Mouse (Mus musculus) left cerebral cortex, postnatal 10 days (tissue): ENCODE measurements around the gene Lsamp. TPM values are rescaled to one million over a fixed set of nuclear protein-coding genes. Genes with fewer than 3 reads are reported as not detected.
"Not testable (repeated sequence)": the region's sequence is repeated elsewhere in the genome, so short reads cannot be mapped to it uniquely, and the experiment has no call there.

Source experiments
- DNase-seq, 2 experiments: peaks; one replicate each; pipeline ENCODE4 v3.0.0; 2021 to 2022; ENCODE audit warnings: low spot score in 2 of 2, mixed read lengths in 1 of 2; ENCODE audit errors: extremely low spot score in 1 of 2
- intact Hi-C: fragments of 180-260 bp; cut with DNase I; formaldehyde crosslinking; loops from one replicate; pipeline ENCODE4 v1.15.1; 2025
- total RNA-seq, 2 experiments: library from RNA; stranded (reverse); gene quantifications; 2 replicates each; pipeline ENCODE4 v1.2.3; 2021

Lsamp gene
- total RNA-seq, 2 experiments from 2014 or later = 298 to 324 TPM

- peak in 1 of 2 experiments; percentile 18 for DNase-seq
- intact Hi-C loops = no loop called here
Observed at GRCm38 (mm10) chr16:40601431-40602387, 617.5 kb downstream of the Lsamp start.

GRCm38 (mm10) chr16:40607509-40607908, 623.3 kb downstream of the Lsamp start:
- intact Hi-C loops = no loop called here
- no peak for DNase-seq

GRCm38 (mm10) chr16:40616697-40617096, 632.5 kb downstream of the Lsamp start:
- intact Hi-C loops, DNase-seq: not testable (repeated sequence)

DNA sequence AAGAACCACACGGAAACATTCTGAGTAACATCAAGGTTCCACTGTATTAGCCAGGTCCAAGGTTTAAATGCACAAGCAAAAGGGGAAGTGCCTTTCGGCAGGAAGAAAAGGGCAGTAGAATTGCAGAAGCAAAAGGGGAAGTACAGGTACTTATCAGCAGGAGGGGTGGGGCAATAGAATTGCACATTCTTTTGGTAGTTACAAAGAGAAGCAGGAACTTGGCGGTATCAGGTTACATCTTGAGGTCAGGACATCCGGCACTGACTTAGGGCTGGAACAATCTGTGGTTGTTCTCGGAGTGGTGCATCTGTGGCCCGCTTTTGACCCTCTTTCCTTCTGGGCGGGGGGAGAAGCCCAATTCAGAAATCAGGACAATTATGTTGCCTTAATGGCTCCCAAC, 636.9 kb downstream of the Lsamp start:
- DNase-seq, intact Hi-C loops: not testable (repeated sequence)

GRCm38 (mm10) chr16:40627159-40627558, 643.0 kb downstream of the Lsamp start:
- no peak for DNase-seq
- intact Hi-C loops = no loop called here

DNA sequence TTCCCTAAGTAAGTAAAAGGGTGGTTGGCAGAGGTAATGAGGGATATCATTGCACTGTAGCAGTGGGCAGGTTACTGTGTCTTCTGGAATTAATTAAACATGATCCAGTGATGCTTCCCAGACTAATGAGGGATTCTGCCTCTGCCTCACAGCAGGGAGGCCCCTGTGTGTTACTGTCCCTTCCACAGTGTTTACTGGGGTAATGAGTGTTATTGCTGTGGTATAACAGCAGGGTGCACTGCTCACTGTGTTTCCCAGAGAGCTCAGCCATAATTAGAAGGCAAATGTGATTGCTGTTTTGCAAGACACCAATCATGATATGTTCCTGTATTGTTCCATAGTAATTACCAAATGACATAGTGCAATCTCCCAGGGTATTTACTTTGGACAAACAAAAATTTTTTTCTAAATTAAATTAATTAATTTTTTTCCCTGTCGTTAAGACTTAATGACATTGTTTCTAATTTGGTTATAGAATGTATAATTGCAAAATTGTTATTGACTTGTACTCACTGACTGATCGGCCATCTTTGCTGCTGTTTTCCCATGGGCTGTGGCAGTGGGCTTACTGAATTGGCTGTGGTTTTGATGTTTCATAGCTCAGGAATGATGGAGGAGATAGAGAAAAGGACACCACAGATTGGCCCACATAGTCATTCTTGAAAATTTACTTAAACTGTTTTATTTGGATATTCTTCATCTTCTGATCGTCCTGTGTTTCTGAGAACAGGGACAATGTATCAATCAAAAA, 655.6 kb downstream of the Lsamp start:
- DNase-seq = no peak
- intact Hi-C loops = no loop called here

DNA sequence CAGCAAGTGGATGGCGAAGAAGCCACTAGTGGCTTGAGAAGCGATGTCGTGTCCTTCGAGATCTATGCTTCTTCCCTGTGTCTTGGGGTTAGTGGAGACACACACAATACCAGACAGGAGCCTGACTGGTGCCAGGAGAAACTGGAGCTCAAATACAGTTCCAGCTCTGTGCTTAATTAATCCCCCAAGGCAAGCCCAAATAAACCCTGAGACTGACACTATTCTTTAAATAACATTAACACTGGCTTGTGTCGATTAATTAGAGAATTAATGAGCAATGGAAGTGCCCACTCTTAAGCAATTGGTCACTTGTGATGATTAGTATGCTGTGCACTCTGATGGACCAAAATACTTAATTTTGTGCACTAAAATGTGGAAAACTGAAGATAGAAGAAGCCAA, 668.6 kb downstream of the Lsamp start:
- no peak for DNase-seq
- intact Hi-C loops = loop anchor here (10.0 kb wide), 1 partner anchor 1798 kb away; no protein-coding TSS in a partner anchor

DNA sequence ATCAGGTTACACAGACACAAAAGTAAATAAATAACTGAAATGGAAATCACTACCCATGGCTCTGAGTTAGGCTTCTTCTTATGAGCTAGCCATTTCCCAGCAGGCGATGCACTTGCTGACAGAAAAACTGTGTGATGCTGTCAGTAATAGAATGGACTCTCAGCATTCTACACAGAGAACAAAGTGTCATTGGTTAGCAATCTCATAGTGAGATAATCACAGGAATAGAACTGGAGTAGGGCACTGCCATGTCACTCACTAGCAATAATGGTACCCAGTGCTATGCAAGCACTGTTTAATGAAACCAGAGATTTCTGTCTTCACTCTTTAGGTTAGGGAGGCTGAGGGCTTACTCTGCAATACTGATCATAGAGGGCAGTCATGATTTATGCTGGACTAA, 669.3 kb downstream of the Lsamp start:
- intact Hi-C loops = loop anchor here (10.0 kb wide), 1 partner anchor 1799 kb away; no protein-coding TSS in a partner anchor

GRCm38 (mm10) chr16:40656347-40656746, 672.2 kb downstream of the Lsamp start:
- intact Hi-C loops = loop anchor here (10.0 kb wide), 1 partner anchor 1802 kb away; no protein-coding TSS in a partner anchor
- DNase-seq = no peak

More for the DNA sequence above, 669.3 kb downstream of the Lsamp start:
- no peak for DNase-seq

DNA sequence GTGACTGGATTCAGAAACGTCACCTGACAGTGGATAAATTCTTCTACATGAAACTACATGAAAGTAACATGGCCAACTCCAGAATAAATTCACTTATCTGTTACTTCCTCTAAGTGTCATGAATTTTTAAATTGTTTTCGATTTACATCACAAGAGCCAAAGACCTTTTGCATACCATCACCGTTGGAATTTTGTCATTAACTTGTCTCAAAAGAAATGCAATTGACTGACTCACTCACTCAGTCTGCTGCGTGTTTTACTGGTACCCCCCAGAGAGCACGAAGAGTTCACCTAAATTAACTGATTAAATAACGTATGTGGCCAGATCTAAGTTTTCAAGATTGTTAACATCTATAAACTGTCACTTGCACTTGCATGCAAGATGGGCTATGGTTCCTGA, 672.7 kb downstream of the Lsamp start:
- intact Hi-C loops = loop anchor here (10.0 kb wide), 1 partner anchor 1802 kb away; no protein-coding TSS in a partner anchor
- no peak for DNase-seq

DNA sequence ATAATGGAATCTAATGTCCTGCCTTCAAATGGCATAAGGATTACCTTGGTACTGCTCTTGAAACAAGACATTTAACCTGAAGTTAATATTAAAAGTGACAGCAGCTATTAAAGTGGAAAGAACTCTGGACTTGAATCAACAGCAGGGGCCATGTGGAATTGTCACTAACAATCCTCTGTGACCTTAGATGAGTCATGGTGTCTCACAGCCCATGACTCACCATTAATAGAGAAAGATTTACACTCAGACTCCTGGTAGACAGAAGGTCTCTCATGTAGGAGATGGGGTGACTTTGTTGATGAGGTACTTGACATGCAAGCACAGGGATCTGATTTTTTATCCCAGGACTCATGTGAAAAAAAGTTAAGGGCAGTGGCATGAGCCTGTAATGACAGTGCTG, 701.4 kb downstream of the Lsamp start:
- intact Hi-C loops = no loop called here
- no peak for DNase-seq

- peak in 1 of 2 experiments; percentile 4 for DNase-seq
- intact Hi-C loops = no loop called here
Observed at GRCm38 (mm10) chr16:40692292-40692691, 708.1 kb downstream of the Lsamp start.

DNA sequence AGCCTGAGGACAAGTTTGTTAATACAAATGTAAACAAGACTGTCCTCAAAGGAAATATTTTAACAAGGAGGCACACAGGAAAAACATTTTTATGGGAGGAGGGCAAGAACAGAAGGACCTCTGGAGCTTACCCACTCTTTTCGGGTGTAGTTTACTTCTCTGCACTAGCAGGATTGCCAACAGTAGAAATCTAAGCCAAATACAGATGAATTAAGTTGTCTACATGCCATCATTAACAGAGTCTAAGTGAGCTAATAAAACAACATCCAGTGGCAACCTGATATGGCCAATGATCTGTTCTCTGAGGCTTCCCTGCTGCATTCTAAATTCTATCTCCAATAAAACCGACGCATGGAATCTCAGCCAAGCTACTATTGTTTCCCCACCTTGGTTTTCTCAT, 713.1 kb downstream of the Lsamp start:
- intact Hi-C loops = no loop called here
- no peak for DNase-seq

GRCm38 (mm10) chr16:40708558-40708957, 724.4 kb downstream of the Lsamp start:
- DNase-seq = no peak
- intact Hi-C loops = no loop called here

DNA sequence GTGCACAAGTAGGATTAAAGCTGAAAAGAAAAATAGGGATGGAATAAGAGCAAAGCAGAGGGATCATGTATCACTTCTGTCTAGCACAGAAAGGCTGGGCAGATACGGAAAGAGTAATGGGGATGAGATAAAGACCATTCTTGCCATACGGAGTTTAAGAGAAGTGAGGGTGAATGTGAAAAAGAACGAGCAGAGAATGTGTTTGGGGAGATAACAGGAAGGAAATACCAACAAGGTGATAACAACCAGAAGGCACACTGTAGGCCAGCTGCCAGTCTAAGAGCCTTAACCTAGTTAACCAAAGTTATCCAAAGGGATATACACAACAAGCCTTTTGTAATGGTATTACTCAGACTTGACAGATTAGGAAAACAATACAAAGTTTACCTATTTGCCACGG, 725.4 kb downstream of the Lsamp start:
- intact Hi-C loops = no loop called here

DNA sequence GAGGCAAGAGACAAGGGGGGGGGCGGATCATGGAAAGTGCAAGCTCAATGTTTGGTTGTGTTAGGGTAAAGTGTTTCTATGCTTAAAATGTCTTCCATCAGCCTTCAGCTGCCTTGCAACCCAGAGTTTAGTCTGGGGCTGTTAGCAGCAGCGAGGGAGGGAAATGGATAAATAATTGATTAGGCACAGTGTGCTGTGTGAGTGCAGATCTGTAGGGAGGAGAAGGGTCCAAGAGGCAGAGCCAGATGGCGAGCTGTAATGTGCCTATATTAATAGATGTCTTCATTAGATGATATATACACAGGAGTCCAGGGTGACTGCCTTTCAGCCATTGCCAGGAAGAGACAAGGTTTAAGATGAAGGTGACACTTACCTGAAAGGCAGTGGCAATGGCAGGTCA, 725.9 kb downstream of the Lsamp start:
- no peak for DNase-seq
- intact Hi-C loops = no loop called here

More for the DNA sequence above, 725.4 kb downstream of the Lsamp start:
- DNase-seq = no peak

DNA sequence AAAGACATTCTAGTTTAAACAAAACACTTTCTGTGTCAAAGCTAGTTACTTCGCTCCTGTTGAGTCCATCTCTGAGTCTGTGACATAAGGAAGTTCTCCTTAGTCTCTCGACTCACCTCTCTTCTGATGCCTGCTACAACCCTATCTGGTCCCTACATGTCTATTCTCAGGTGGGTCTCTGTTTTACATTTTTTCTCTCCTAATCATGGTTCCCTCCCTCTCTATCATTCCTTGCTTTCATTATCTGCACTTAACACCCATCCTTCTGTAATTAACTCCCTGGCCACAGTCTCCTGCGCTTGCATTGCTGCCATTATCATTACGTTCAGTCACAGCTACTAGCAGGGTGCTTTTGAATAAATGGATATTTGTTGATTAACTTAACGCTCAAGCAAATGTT, 726.3 kb downstream of the Lsamp start:
- intact Hi-C loops = no loop called here
- no peak for DNase-seq

GRCm38 (mm10) chr16:40713725-40714124, 729.6 kb downstream of the Lsamp start:
- no peak for DNase-seq
- intact Hi-C loops = no loop called here

- intact Hi-C loops = loop anchor here (2.0 kb wide), 1 partner anchor 230 kb away; no protein-coding TSS in a partner anchor
- peak; percentile 16 to 65 for DNase-seq
Observed at GRCm38 (mm10) chr16:40739015-40739414, 754.9 kb downstream of the Lsamp start.
